Mouse (Mus musculus): ENCODE measurements around the gene Dgkh.

DNA sequence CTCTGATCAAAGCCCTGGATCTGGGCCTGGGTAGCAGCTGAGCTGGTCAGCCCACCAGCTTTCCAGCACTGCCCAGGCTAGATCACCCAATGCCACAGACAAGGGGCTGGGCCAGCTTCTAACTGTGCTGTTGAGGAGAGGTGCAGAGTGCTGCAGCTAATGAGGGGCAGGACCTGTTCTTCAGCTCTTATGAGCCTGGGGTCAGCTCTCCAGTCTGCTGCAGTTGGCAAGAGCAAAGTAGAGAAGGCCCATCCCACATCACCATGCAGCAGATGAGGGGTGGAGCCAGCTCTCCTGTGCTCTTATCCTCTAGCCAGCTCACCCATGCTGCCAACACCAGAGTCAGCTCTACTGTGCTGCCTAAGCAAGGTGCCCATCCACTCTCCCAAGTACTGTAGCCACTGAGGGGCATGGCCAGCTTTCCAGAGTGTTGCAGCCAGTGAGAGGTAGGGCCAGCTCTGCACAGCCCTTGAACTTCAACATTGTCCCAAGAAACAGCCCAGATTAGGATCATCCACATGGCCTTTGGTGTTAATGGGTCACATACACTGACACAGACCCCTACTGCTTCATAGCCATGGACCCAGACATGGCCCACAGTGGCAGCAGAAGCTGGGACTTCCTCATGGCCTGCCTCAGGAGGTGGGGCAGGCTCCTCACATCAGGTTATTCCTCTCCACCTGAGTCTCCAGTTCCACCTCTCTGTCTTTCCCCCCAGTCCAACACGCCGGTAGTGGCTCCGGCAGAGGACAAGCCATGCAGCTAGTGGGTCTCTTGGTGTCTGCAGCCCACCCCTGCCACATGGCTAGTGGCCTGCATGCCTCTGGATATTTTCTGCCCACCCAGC, 206.7 kb downstream of the Dgkh start:
- no peak for TF ChIP-seq POLR2A (IDR thresholded peaks at IDR 0.05; ENCODE audit: low read depth, low read length)
- TF ChIP-seq CTCF (IDR thresholded peaks at IDR 0.05; ENCODE audit: extremely low read depth, insufficient read depth, insufficient read length, insufficient replicate concordance), result no peak

Measured in spleen, adult 2 months (tissue).